Mouse (Mus musculus): ENCODE measurements at regions not wholly inside any gene's neighbourhood (a gene's known extent, or its start where the extent isn't known, plus 50 kb on each side); places are given as distances from the start of the nearest gene placed in this dataset.

- TF ChIP-seq CTCF (conservative IDR thresholded peaks at IDR 0.05; ENCODE audit: insufficient read depth, insufficient read length, low read depth, low read length): no peak
- no peak for TF ChIP-seq POLR2A (IDR thresholded peaks at IDR 0.05; ENCODE audit: low read depth, low read length)
Measured at GRCm38 (mm10) chr1:164559546-164560228, 101.5 kb upstream of the Atp1b1 start.
